Mouse (Mus musculus): Measurements from ENCODE around the gene Crb2. TPM values are rescaled to one million over a fixed set of nuclear protein-coding genes. Genes with fewer than 3 reads are reported as not detected.

Gene Crb2
- polyA plus RNA-seq, 1 experiment = 1.7 TPM

GRCm38 (mm10) chr2:37776611-37777411, 762 bp downstream of the Crb2 start:
- TF ChIP-seq CTCF (IDR thresholded peaks at IDR 0.05; ENCODE audit: insufficient read depth, low read length) (no peak), POLR2A (IDR thresholded peaks at IDR 0.05; ENCODE audit: borderline replicate concordance, extremely low read depth, low read depth, low read length) (no peak)
- Histone ChIP-seq H3K4me3 (replicated peaks; ENCODE audit: extremely low read depth, low read depth, low read length) (no peak overlapping the region), H3K4me1 (ENCODE audit: control insufficient read depth, insufficient read depth, low read length) (peaks cover 5% of the 10 kb centered on the region; the same call in 1 of the 2 replicates)
- no peak for DNase-seq
- WGBS = 36% methylated on average over 20 of the region's 20 CpGs

- H3K4me3 ChIP-seq (replicated peaks; ENCODE audit: extremely low read depth, low read depth, low read length) = no peak overlapping the region
- TF ChIP-seq CTCF (IDR thresholded peaks at IDR 0.05; ENCODE audit: insufficient read depth, low read length) = no peak
- no peak for TF ChIP-seq POLR2A (IDR thresholded peaks at IDR 0.05; ENCODE audit: borderline replicate concordance, extremely low read depth, low read depth, low read length)
- peaks cover 5% of the 10 kb centered on the region; the same call in 1 of the 2 replicates for H3K4me1 ChIP-seq (ENCODE audit: control insufficient read depth, insufficient read depth, low read length)
- no peak for DNase-seq
- 63% methylated on average over 10 of the region's 10 CpGs for WGBS
Observed at GRCm38 (mm10) chr2:37777958-37778720, 2.1 kb downstream of the Crb2 start.

GRCm38 (mm10) chr2:37780270-37780929, 4.4 kb downstream of the Crb2 start:
- WGBS = 5% methylated on average over 14 of the region's 14 CpGs
- Histone ChIP-seq H3K4me3 (replicated peaks; ENCODE audit: extremely low read depth, low read depth, low read length) (peak overlapping the region; percentile 12), H3K4me1 (ENCODE audit: control insufficient read depth, insufficient read depth, low read length) (peaks cover 5% of the 10 kb centered on the region; the same call in 1 of the 2 replicates)
- TF ChIP-seq CTCF (IDR thresholded peaks at IDR 0.05; ENCODE audit: insufficient read depth, low read length) (no peak), POLR2A (IDR thresholded peaks at IDR 0.05; ENCODE audit: borderline replicate concordance, extremely low read depth, low read depth, low read length) (no peak)
- peak; percentile 31 for DNase-seq

GRCm38 (mm10) chr2:37781421-37781820, 5.4 kb downstream of the Crb2 start:
- no peak for DNase-seq
- WGBS = 74% methylated on average over 3 of the region's 3 CpGs
- no peak overlapping the region for H3K4me3 ChIP-seq (replicated peaks; ENCODE audit: extremely low read depth, low read depth, low read length)
- TF ChIP-seq CTCF (IDR thresholded peaks at IDR 0.05; ENCODE audit: insufficient read depth, low read length) (no peak), POLR2A (IDR thresholded peaks at IDR 0.05; ENCODE audit: borderline replicate concordance, extremely low read depth, low read depth, low read length) (no peak)
- H3K4me1 ChIP-seq (ENCODE audit: control insufficient read depth, insufficient read depth, low read length) = peaks cover 5% of the 10 kb centered on the region; the same call in 1 of the 2 replicates

GRCm38 (mm10) chr2:37782002-37782401, 6.0 kb downstream of the Crb2 start:
- TF ChIP-seq POLR2A (IDR thresholded peaks at IDR 0.05; ENCODE audit: borderline replicate concordance, extremely low read depth, low read depth, low read length) (no peak), CTCF (IDR thresholded peaks at IDR 0.05; ENCODE audit: insufficient read depth, low read length) (no peak)
- H3K4me1 ChIP-seq (ENCODE audit: control insufficient read depth, insufficient read depth, low read length) = peaks cover 5% of the 10 kb centered on the region; the same call in 1 of the 2 replicates
- H3K4me3 ChIP-seq (replicated peaks; ENCODE audit: extremely low read depth, low read depth, low read length) = no peak overlapping the region
- 48% methylated on average over 7 of the region's 7 CpGs for WGBS
- no peak for DNase-seq

- H3K4me1 ChIP-seq (ENCODE audit: control insufficient read depth, insufficient read depth, low read length) = peaks cover 5% of the 10 kb centered on the region; the same call in 1 of the 2 replicates
- no peak overlapping the region for H3K4me3 ChIP-seq (replicated peaks; ENCODE audit: extremely low read depth, low read depth, low read length)
- WGBS = 53% methylated on average over 5 of the region's 5 CpGs
- DNase-seq = no peak
- TF ChIP-seq POLR2A (IDR thresholded peaks at IDR 0.05; ENCODE audit: borderline replicate concordance, extremely low read depth, low read depth, low read length) = no peak
- TF ChIP-seq CTCF (IDR thresholded peaks at IDR 0.05; ENCODE audit: insufficient read depth, low read length) = no peak
Observed at GRCm38 (mm10) chr2:37784473-37784872, 8.4 kb downstream of the Crb2 start.

GRCm38 (mm10) chr2:37786461-37786860, 10.4 kb downstream of the Crb2 start:
- Histone ChIP-seq H3K4me3 (replicated peaks; ENCODE audit: extremely low read depth, low read depth, low read length) (no peak overlapping the region), H3K4me1 (ENCODE audit: control insufficient read depth, insufficient read depth, low read length) (no peaks in the 10 kb centered on the region)
- no peak for DNase-seq
- TF ChIP-seq POLR2A (IDR thresholded peaks at IDR 0.05; ENCODE audit: borderline replicate concordance, extremely low read depth, low read depth, low read length) (no peak), CTCF (IDR thresholded peaks at IDR 0.05; ENCODE audit: insufficient read depth, low read length) (no peak)
- WGBS = 13% methylated on average over 50 of the region's 52 CpGs

- 59% methylated on average over 7 of the region's 7 CpGs for WGBS
- Histone ChIP-seq H3K4me1 (ENCODE audit: control insufficient read depth, insufficient read depth, low read length) (no peaks in the 10 kb centered on the region), H3K4me3 (replicated peaks; ENCODE audit: extremely low read depth, low read depth, low read length) (no peak overlapping the region)
- TF ChIP-seq POLR2A (IDR thresholded peaks at IDR 0.05; ENCODE audit: borderline replicate concordance, extremely low read depth, low read depth, low read length) (no peak), CTCF (IDR thresholded peaks at IDR 0.05; ENCODE audit: insufficient read depth, low read length) (no peak)
- no peak for DNase-seq
Observed at GRCm38 (mm10) chr2:37788176-37788962, 12.3 kb downstream of the Crb2 start.

Measured in lung, adult 2 months (tissue).